Mouse (Mus musculus): ENCODE measurements around the gene Cd59a. TPM values are rescaled to one million over a fixed set of nuclear protein-coding genes. Genes with fewer than 3 reads are reported as not detected.

Gene Cd59a
- total RNA-seq (2021) (10 to 100 TPM; 48.9 to 53.9 TPM), polyA plus RNA-seq (2012; rRNA removed) (40.1 and 97.1 TPM in 2 replicates)
- long read RNA-seq, transcript Cd59a-203 (5 exons, 1,806 nt), result minor isoform, 5 of 74 reads
- long read RNA-seq, transcript Cd59a-201 (4 exons, 1,691 nt), result major isoform, 61 of 74 reads
- long read RNA-seq, partial matches to known transcripts, result 1 of 74 reads
- long read RNA-seq, other reads (novel, unspliced or antisense), result 7 of 74 reads

GRCm38 (mm10) chr2:104095741-104096213, at the start of gene Cd59a:
Cd59a (plus strand) TSS chr2:104095801.
- Histone ChIP-seq H3K27me3 (ENCODE audit: control insufficient read depth, insufficient read depth, low read length) (no peaks in the 10 kb centered on the region), H3K36me3 (ENCODE audit: control insufficient read depth, insufficient read depth, low read length) (peaks cover 3% of the 10 kb centered on the region), H3K4me1 (ENCODE audit: control insufficient read depth, insufficient read depth, low read length) (peaks cover 9% of the 10 kb centered on the region), H3K4me3 (peak within 1 kb of the TSS; percentile 66), H3K27ac (peak within 1 kb of the TSS; percentile 93), H3K9ac (ENCODE audit: low read depth, low read length) (peak within 1 kb of the TSS; percentile 83), H3K79me2 (replicated peaks; ENCODE audit: control insufficient read depth, insufficient read depth, low read length) (no peaks in the 10 kb centered on the region)
- peak; percentile 88 to 89 for DNase-seq
- WGBS, result 2% methylated on average over 15 of the region's 15 CpGs
- intact Hi-C loops (cut with DNase I), result loop anchor here (1.0 to 2.0 kb wide), 2 partner anchors 27 to 59 kb away; partner anchors contain the start of gene A930018P22Rik
- TF ChIP-seq EP300 (IDR thresholded peaks at IDR 0.05; ENCODE audit: insufficient read depth, low read depth, low read length) (peak; percentile 86), CTCF (IDR thresholded peaks at IDR 0.05) (no peak), POLR2A (IDR thresholded peaks at IDR 0.05; ENCODE audit: insufficient read depth, low read depth, low read length) (peak; percentile 93)

GRCm38 (mm10) chr2:104058381-104058780, 37.2 kb upstream of the Cd59a start:
- intact Hi-C loops (cut with DNase I), result no loop called here
- TF ChIP-seq EP300 (IDR thresholded peaks at IDR 0.05; ENCODE audit: insufficient read depth, low read depth, low read length) (no peak), CTCF (IDR thresholded peaks at IDR 0.05) (no peak), POLR2A (IDR thresholded peaks at IDR 0.05; ENCODE audit: insufficient read depth, low read depth, low read length) (no peak)
- Histone ChIP-seq H3K36me3 (ENCODE audit: control insufficient read depth, insufficient read depth, low read length) (peaks cover 5% of the 10 kb centered on the region), H3K27me3 (ENCODE audit: control insufficient read depth, insufficient read depth, low read length) (no peaks in the 10 kb centered on the region), H3K9ac (ENCODE audit: low read depth, low read length) (no peak overlapping the region), H3K4me1 (ENCODE audit: control insufficient read depth, insufficient read depth, low read length) (no peaks in the 10 kb centered on the region), H3K27ac (no peak overlapping the region), H3K4me3 (no peak overlapping the region), H3K79me2 (replicated peaks; ENCODE audit: control insufficient read depth, insufficient read depth, low read length) (no peaks in the 10 kb centered on the region; the same call in 1 of the 2 replicates)
- DNase-seq, result no peak
- 94% methylated on average over 1 of the region's 1 CpGs for WGBS

DNA sequence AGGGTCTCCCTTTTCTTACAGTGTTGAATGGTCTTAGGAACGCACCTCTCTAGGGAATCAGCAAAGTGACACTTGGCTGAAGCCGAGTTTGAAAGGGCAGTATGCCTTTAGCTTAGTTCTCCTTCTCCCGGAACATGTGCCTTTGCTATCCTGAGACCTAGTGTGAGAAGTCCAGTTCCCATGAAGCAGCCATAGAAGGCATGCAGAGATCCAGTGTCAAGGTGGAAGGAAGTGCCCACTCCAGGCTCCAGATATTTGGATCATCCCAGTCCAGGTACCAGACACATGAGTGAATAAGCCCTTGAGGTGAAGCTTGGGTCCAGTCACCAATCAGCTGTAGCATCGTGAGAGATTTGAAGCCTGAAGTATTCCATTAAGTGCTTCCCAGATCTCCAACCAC, 36.6 kb upstream of the Cd59a start:
- H3K4me1 ChIP-seq (ENCODE audit: control insufficient read depth, insufficient read depth, low read length), result no peaks in the 10 kb centered on the region
- no peak overlapping the region for H3K4me3 ChIP-seq
- no peaks in the 10 kb centered on the region; the same call in 1 of the 2 replicates for H3K79me2 ChIP-seq (replicated peaks; ENCODE audit: control insufficient read depth, insufficient read depth, low read length)
- DNase-seq, result no peak
- no peaks in the 10 kb centered on the region for H3K27me3 ChIP-seq (ENCODE audit: control insufficient read depth, insufficient read depth, low read length)
- TF ChIP-seq CTCF (IDR thresholded peaks at IDR 0.05), result no peak
- no peak for TF ChIP-seq POLR2A (IDR thresholded peaks at IDR 0.05; ENCODE audit: insufficient read depth, low read depth, low read length)
- no peak for TF ChIP-seq EP300 (IDR thresholded peaks at IDR 0.05; ENCODE audit: insufficient read depth, low read depth, low read length)
- H3K27ac ChIP-seq, result no peak overlapping the region
- 85% methylated on average over 4 of the region's 4 CpGs for WGBS
- peaks cover 5% of the 10 kb centered on the region for H3K36me3 ChIP-seq (ENCODE audit: control insufficient read depth, insufficient read depth, low read length)
- no peak overlapping the region for H3K9ac ChIP-seq (ENCODE audit: low read depth, low read length)
- intact Hi-C loops (cut with DNase I), result no loop called here

- intact Hi-C loops (cut with DNase I), result no loop called here
- no peak overlapping the region for H3K4me3 ChIP-seq
- no peak overlapping the region for H3K9ac ChIP-seq (ENCODE audit: low read depth, low read length)
- DNase-seq, result no peak
- 84% methylated on average over 10 of the region's 10 CpGs for WGBS
- no peaks in the 10 kb centered on the region; the same call in 1 of the 2 replicates for H3K79me2 ChIP-seq (replicated peaks; ENCODE audit: control insufficient read depth, insufficient read depth, low read length)
- H3K27me3 ChIP-seq (ENCODE audit: control insufficient read depth, insufficient read depth, low read length), result no peaks in the 10 kb centered on the region
- no peak overlapping the region for H3K27ac ChIP-seq
- peaks cover 4% of the 10 kb centered on the region for H3K36me3 ChIP-seq (ENCODE audit: control insufficient read depth, insufficient read depth, low read length)
- H3K4me1 ChIP-seq (ENCODE audit: control insufficient read depth, insufficient read depth, low read length), result no peaks in the 10 kb centered on the region
- TF ChIP-seq CTCF (IDR thresholded peaks at IDR 0.05), result no peak
- no peak for TF ChIP-seq EP300 (IDR thresholded peaks at IDR 0.05; ENCODE audit: insufficient read depth, low read depth, low read length)
- TF ChIP-seq POLR2A (IDR thresholded peaks at IDR 0.05; ENCODE audit: insufficient read depth, low read depth, low read length), result no peak
Measured at GRCm38 (mm10) chr2:104059786-104060185, 35.8 kb upstream of the Cd59a start.

- Histone ChIP-seq H3K4me3 (no peak overlapping the region), H3K27ac (no peak overlapping the region), H3K36me3 (ENCODE audit: control insufficient read depth, insufficient read depth, low read length) (no peaks in the 10 kb centered on the region), H3K79me2 (replicated peaks; ENCODE audit: control insufficient read depth, insufficient read depth, low read length) (no peaks in the 10 kb centered on the region), H3K27me3 (ENCODE audit: control insufficient read depth, insufficient read depth, low read length) (no peaks in the 10 kb centered on the region), H3K9ac (ENCODE audit: low read depth, low read length) (no peak overlapping the region), H3K4me1 (ENCODE audit: control insufficient read depth, insufficient read depth, low read length) (no peaks in the 10 kb centered on the region)
- TF ChIP-seq POLR2A (IDR thresholded peaks at IDR 0.05; ENCODE audit: insufficient read depth, low read depth, low read length) (no peak), EP300 (IDR thresholded peaks at IDR 0.05; ENCODE audit: insufficient read depth, low read depth, low read length) (no peak), CTCF (IDR thresholded peaks at IDR 0.05) (no peak)
- no peak for DNase-seq
- intact Hi-C loops (cut with DNase I), result no loop called here
- 97% methylated on average over 6 of the region's 6 CpGs for WGBS
Measured at GRCm38 (mm10) chr2:104060996-104061395, 34.6 kb upstream of the Cd59a start.

DNA sequence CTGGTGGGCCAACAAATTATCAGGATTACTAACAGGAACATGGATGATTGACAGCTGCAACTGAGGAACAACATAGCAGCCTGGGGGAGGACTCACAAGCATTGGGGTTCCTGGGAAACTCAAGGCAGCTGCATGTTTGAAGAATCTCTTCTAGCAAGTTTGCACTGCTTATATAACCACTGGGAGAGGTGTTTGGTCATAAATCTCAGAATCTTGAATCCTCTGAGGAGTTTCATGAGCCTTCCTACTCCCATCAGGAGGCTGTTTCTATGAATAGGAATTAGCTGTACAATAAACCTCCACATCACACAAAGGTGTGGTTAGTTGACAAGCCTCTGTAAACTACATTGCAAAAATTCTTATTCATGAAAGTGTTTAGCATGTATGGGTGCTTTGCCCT, 32.9 kb upstream of the Cd59a start:
- no peak for DNase-seq
- Histone ChIP-seq H3K36me3 (ENCODE audit: control insufficient read depth, insufficient read depth, low read length) (no peaks in the 10 kb centered on the region), H3K9ac (ENCODE audit: low read depth, low read length) (no peak overlapping the region), H3K27ac (no peak overlapping the region), H3K4me1 (ENCODE audit: control insufficient read depth, insufficient read depth, low read length) (no peaks in the 10 kb centered on the region), H3K79me2 (replicated peaks; ENCODE audit: control insufficient read depth, insufficient read depth, low read length) (no peaks in the 10 kb centered on the region), H3K27me3 (ENCODE audit: control insufficient read depth, insufficient read depth, low read length) (no peaks in the 10 kb centered on the region), H3K4me3 (no peak overlapping the region)
- TF ChIP-seq CTCF (IDR thresholded peaks at IDR 0.05), result no peak
- TF ChIP-seq EP300 (IDR thresholded peaks at IDR 0.05; ENCODE audit: insufficient read depth, low read depth, low read length), result no peak
- no peak for TF ChIP-seq POLR2A (IDR thresholded peaks at IDR 0.05; ENCODE audit: insufficient read depth, low read depth, low read length)
- intact Hi-C loops (cut with DNase I), result no loop called here
